8 mouse cellular contexts compared by ENCODE assay signal in the genomic region with DNA sequence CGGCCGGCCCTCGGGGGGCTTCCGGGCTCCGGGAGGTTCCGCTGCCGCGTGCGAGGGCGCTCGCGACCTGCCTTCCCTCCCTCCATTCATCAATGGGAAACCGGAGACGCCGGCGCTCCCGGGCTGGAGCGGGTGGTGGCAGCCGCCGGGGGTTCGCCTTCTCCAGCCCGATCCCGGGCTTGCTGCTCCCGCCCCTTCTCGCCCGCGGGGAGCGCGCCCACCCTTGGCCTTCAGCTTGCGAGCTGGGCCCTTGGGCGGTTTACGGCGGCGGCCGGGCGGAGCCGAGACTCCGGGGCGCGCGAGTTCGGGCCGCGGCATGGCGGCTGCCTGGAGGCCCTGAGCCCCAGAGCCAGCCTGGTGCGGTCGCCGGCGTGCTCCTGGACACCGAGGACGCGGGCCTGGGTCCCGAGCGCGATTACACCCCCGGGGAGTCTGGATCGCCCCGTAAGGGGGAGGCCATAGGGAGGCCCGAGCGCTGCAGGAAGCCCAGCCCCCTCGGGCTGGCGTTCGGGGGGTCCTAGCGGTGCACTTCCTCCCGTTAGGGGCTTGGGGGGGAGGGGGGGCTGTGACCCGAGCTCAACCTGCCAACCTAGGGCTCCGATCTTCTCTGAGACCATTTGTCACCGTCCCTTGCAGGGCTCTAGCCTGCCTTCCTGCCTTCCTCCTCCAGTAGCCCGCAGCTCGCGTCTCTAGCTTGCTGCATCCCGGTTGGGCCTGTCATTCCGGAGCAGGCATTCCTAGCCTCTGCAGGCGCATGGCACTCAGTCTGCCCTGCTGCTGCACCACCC. TPM values are rescaled to one million over a fixed set of nuclear protein-coding genes. Genes with fewer than 3 reads are reported as not detected.
A peak's percentile ranks its signal among the peaks of the same experiment; 100 is the strongest.
DNase-seq lines count a peak whose midpoint lies in the region; ATAC-seq and TF ChIP-seq lines count a peak whose summit lies in the region.

No protein-coding gene starts in this region.

- peaks cover 59% of the 10 kb centered on the region for H3K4me1 ChIP-seq in embryonic facial prominence, embryonic 10.5 days
- H3K4me1 ChIP-seq in heart, adult 2 months (ENCODE audit: control insufficient read depth, insufficient read depth, low read length), result 0 out of 2 replicates have a peak, but pooled peaks cover 1% of the 10 kb centered on the region
- H3K4me1 ChIP-seq in kidney, adult 2 months (ENCODE audit: control insufficient read depth, insufficient read depth, low read length), result peaks cover 3% of the 10 kb centered on the region; the same call in 1 of the 2 replicates
- peaks cover 25% of the 10 kb centered on the region for H3K4me1 ChIP-seq in limb, embryonic 14.5 days (ENCODE audit: control insufficient read depth, insufficient read depth, low read length)
- H3K4me1 ChIP-seq in midbrain, embryonic 14.5 days (ENCODE audit: control insufficient read depth, insufficient read depth, low read length), result peaks cover 39% of the 10 kb centered on the region
- peaks cover 4% of the 10 kb centered on the region for H3K4me1 ChIP-seq in spleen, adult 2 months (ENCODE audit: control insufficient read depth, insufficient read depth, insufficient read length)

- no peaks in the 10 kb centered on the region for H3K27me3 ChIP-seq in embryonic facial prominence, embryonic 10.5 days (replicated peaks; ENCODE audit: low read depth, poor library complexity, severe bottlenecking)
- H3K27me3 ChIP-seq in heart, adult 2 months (ENCODE audit: control insufficient read depth, insufficient read depth, low read length), result no peaks in the 10 kb centered on the region
- H3K27me3 ChIP-seq in kidney, adult 2 months (replicated peaks; ENCODE audit: control insufficient read depth, insufficient read depth, low read length), result no peaks in the 10 kb centered on the region
- no peaks in the 10 kb centered on the region for H3K27me3 ChIP-seq in limb, embryonic 14.5 days (ENCODE audit: control insufficient read depth, insufficient read depth, low read length)
- no peaks in the 10 kb centered on the region for H3K27me3 ChIP-seq in midbrain, embryonic 14.5 days (ENCODE audit: control insufficient read depth, insufficient read depth, low read length)
- no peaks in the 10 kb centered on the region for H3K27me3 ChIP-seq in spleen, adult 2 months (ENCODE audit: control insufficient read depth, insufficient read depth, low read length)

- H3K27ac ChIP-seq in embryonic facial prominence, embryonic 10.5 days (replicated peaks), result peak overlapping the region; percentile 100
- peak overlapping the region; percentile 70 for H3K27ac ChIP-seq in heart, adult 2 months
- H3K27ac ChIP-seq in kidney, adult 2 months (ENCODE audit: insufficient read depth, low read depth, low read length), result peak overlapping the region; percentile 52
- H3K27ac ChIP-seq in limb, embryonic 14.5 days (replicated peaks; ENCODE audit: low read depth, low read length), result peak overlapping the region; percentile 97
- peak overlapping the region; percentile 95 for H3K27ac ChIP-seq in midbrain, embryonic 14.5 days (replicated peaks; ENCODE audit: low read depth, low read length)
- peak overlapping the region; percentile 85 for H3K27ac ChIP-seq in spleen, adult 2 months (ENCODE audit: insufficient read depth, low read length)

- DNase-seq in layer of hippocampus, adult 11-12 months (ENCODE audit: low spot score), result peak; percentile 69
- DNase-seq in layer of hippocampus, adult 9-10 months (ENCODE audit: low spot score), result no peak
- peak; percentile 86 for DNase-seq in embryonic facial prominence, embryonic 10.5 days (ENCODE audit: low spot score)
- peak; percentile 79 to 81 for DNase-seq in heart, adult 2 months
- peak; percentile 78 for DNase-seq in kidney, adult 2 months
- peak; percentile 47 for DNase-seq in limb, embryonic 14.5 days (ENCODE audit: low spot score)
- DNase-seq in midbrain, embryonic 14.5 days, result peak; percentile 81
- peak in 1 of 2 experiments; percentile 65 for DNase-seq in spleen, adult 2 months (ENCODE audit: low read depth in 1 of 2, low spot score in 2 of 2)

- ATAC-seq in limb, embryonic 14.5 days (ENCODE audit: low FRiP score, low read depth), result peak; percentile 31
- ATAC-seq in midbrain, embryonic 14.5 days (ENCODE audit: low FRiP score, low TSS enrichment), result peak; percentile 38

- intact Hi-C loops in heart, adult 2 months (cut with DNase I), result loop anchor here (5.0 to 10.0 kb wide), 3 partner anchors 148 to 301 kb away; a partner anchor contains a TSS

- no peak for TF ChIP-seq EP300 in heart, adult 2 months (IDR thresholded peaks at IDR 0.05; ENCODE audit: insufficient read depth, low read depth, low read length)

- no peak for TF ChIP-seq POLR2A in heart, adult 2 months (IDR thresholded peaks at IDR 0.05; ENCODE audit: insufficient read depth, low read depth, low read length)
- peak; percentile 10 for TF ChIP-seq POLR2A in kidney, adult 2 months (IDR thresholded peaks at IDR 0.05; ENCODE audit: low read depth, low read length)
- TF ChIP-seq POLR2A in limb, embryonic 14.5 days (IDR thresholded peaks at IDR 0.05; ENCODE audit: borderline replicate concordance, extremely low read depth, insufficient read depth, insufficient read length), result no peak
- TF ChIP-seq POLR2A in spleen, adult 2 months (IDR thresholded peaks at IDR 0.05; ENCODE audit: low read depth, low read length), result no peak

- peak overlapping the region; percentile 73 for H3K4me2 ChIP-seq in limb, embryonic 14.5 days (replicated peaks; ENCODE audit: low read depth, low read length, severe bottlenecking)
- H3K4me2 ChIP-seq in midbrain, embryonic 14.5 days (ENCODE audit: low read length), result peak overlapping the region; percentile 65

- peak overlapping the region; percentile 92 for H3K4me3 ChIP-seq in embryonic facial prominence, embryonic 10.5 days
- peak overlapping the region; percentile 83 for H3K4me3 ChIP-seq in heart, adult 2 months
- peak overlapping the region; percentile 73 for H3K4me3 ChIP-seq in kidney, adult 2 months (ENCODE audit: insufficient read depth, low read depth, low read length)
- peak overlapping the region; percentile 84 for H3K4me3 ChIP-seq in limb, embryonic 14.5 days (replicated peaks; ENCODE audit: low read length)
- peak overlapping the region; percentile 85 for H3K4me3 ChIP-seq in midbrain, embryonic 14.5 days (replicated peaks; ENCODE audit: low read depth, low read length)
- peak overlapping the region; percentile 89 for H3K4me3 ChIP-seq in spleen, adult 2 months (ENCODE audit: extremely low read depth, insufficient read depth, insufficient read length)

- no peaks in the 10 kb centered on the region for H3K79me2 ChIP-seq in heart, adult 2 months (replicated peaks; ENCODE audit: control insufficient read depth, insufficient read depth, low read length)

- no peaks in the 10 kb centered on the region; the same call in 1 of the 2 replicates for H3K36me3 ChIP-seq in embryonic facial prominence, embryonic 10.5 days (replicated peaks)
- no peaks in the 10 kb centered on the region for H3K36me3 ChIP-seq in heart, adult 2 months (ENCODE audit: control insufficient read depth, insufficient read depth, low read length)
- H3K36me3 ChIP-seq in kidney, adult 2 months (ENCODE audit: control insufficient read depth, insufficient read depth, low read length), result no peaks in the 10 kb centered on the region
- H3K36me3 ChIP-seq in limb, embryonic 14.5 days (ENCODE audit: control insufficient read depth, insufficient read depth, low read length), result no peaks in the 10 kb centered on the region
- H3K36me3 ChIP-seq in midbrain, embryonic 14.5 days (ENCODE audit: control insufficient read depth, insufficient read depth, low read length), result no peaks in the 10 kb centered on the region
- no peaks in the 10 kb centered on the region for H3K36me3 ChIP-seq in spleen, adult 2 months (ENCODE audit: control insufficient read depth, insufficient read depth, low read length)

- peak overlapping the region; percentile 80 for H3K9ac ChIP-seq in heart, adult 2 months (ENCODE audit: low read depth, low read length)
- H3K9ac ChIP-seq in limb, embryonic 14.5 days (ENCODE audit: low read depth, low read length, severe bottlenecking), result peak overlapping the region; percentile 97
- peak overlapping the region; percentile 98 for H3K9ac ChIP-seq in midbrain, embryonic 14.5 days (replicated peaks; ENCODE audit: low read length)

- TF ChIP-seq CTCF in heart, adult 2 months (IDR thresholded peaks at IDR 0.05), result peak; percentile 21
- no peak for TF ChIP-seq CTCF in kidney, adult 2 months (conservative IDR thresholded peaks at IDR 0.05; ENCODE audit: insufficient read depth, insufficient read length, low read depth, low read length)
- TF ChIP-seq CTCF in spleen, adult 2 months (IDR thresholded peaks at IDR 0.05; ENCODE audit: extremely low read depth, insufficient read depth, insufficient read length, insufficient replicate concordance), result no peak

- H3K9me3 ChIP-seq in embryonic facial prominence, embryonic 10.5 days, result no peaks in the 10 kb centered on the region
- no peaks in the 10 kb centered on the region for H3K9me3 ChIP-seq in limb, embryonic 14.5 days (ENCODE audit: control insufficient read depth, low read length)
- H3K9me3 ChIP-seq in midbrain, embryonic 14.5 days (ENCODE audit: control insufficient read depth, low read length), result no peaks in the 10 kb centered on the region

- under 1% methylated on average over 74 of the region's 74 CpGs for WGBS in embryonic facial prominence, embryonic 10.5 days
- WGBS in heart, adult 2 months, result 2% methylated on average over 67 of the region's 74 CpGs
- WGBS in kidney, adult 2 months, result under 1% methylated on average over 69 of the region's 74 CpGs
- under 1% methylated on average over 40 of the region's 74 CpGs for WGBS in limb, embryonic 14.5 days
- WGBS in midbrain, embryonic 14.5 days, result under 1% methylated on average over 74 of the region's 74 CpGs
- WGBS in spleen, adult 2 months, result under 1% methylated on average over 72 of the region's 74 CpGs

RNA-seq across cellular contexts. Expression of a gene that starts 1.8 kb away (rescaled TPM):
- 50.6 and 53.1 TPM in 2 replicates for polyA plus RNA-seq in embryonic facial prominence, embryonic 10.5 days (2016; fragmentation: Nextera tagmentation; extraction: Ambion mirVana)
- total RNA-seq in heart, adult 2 months (2021), result 1 to 10 TPM; 1.3 to 1.7 TPM
- polyA plus RNA-seq in heart, adult 2 months (2012; rRNA removed), result 13.2 and 19.8 TPM in 2 replicates
- polyA plus RNA-seq in kidney, adult 2 months (2012; rRNA removed), result 73.0 and 75.5 TPM in 2 replicates
- 27.0 and 38.5 TPM in 2 replicates for polyA plus RNA-seq in limb, embryonic 14.5 days (2012; rRNA removed)
- 23.2 and 27.3 TPM in 2 replicates for polyA plus RNA-seq in limb, embryonic 14.5 days (2014; fragmentation: Nextera tagmentation; extraction: Ambion mirVana)
- polyA plus RNA-seq in midbrain, embryonic 14.5 days (2014; fragmentation: Nextera tagmentation; extraction: Ambion mirVana), result 30.4 and 33.9 TPM in 2 replicates
- 3.1 and 5.2 TPM in 2 replicates for polyA plus RNA-seq in spleen, adult 2 months (2012; rRNA removed)
